Mouse (Mus musculus) mesoderm, embryonic 11.5 days (tissue): ENCODE data around the gene Rab43.

Source experiments
- DNase-seq: peaks from one replicate; pipeline ENCODE4 v3.0.0-alpha.2; 2012; ENCODE audit warnings: low read depth, low spot score

Gene Rab43

DNA sequence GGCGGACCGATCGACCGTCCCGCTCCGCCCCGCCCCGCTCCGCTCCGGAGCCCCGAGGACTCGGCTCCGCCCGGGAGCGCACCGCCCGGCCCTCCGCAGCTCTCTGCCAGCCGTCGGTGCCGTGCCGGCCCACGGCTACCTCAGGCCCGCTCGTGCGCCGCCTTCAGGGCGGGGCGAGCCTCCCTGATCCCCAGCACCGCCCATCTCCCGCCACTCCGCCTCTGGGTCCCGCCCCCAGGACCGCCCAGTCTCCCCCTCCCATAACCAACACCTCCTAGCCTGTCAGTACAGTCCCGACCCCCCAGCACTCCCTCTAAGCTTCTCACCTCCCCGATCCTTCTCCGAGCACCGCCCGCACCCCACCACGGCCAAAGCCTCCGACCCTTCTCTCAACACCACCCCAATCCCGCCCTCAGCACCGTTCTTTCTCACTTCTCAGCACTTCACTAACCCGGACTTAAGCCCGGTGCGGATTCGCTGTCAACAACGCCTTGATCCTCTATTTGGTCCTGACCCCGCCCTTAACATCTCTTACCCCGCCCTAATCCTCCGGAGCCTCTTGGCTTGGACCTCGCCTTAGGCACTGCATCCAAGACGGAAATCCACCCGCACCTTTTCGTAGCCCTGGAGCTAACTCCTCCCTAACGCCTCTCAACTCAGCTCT, at the start of gene Rab43:
Gene Rab43, minus strand, starts transcription at position 490 of the 664 bp plus-strand sequence.
- peak; percentile 87 for DNase-seq

DNA sequence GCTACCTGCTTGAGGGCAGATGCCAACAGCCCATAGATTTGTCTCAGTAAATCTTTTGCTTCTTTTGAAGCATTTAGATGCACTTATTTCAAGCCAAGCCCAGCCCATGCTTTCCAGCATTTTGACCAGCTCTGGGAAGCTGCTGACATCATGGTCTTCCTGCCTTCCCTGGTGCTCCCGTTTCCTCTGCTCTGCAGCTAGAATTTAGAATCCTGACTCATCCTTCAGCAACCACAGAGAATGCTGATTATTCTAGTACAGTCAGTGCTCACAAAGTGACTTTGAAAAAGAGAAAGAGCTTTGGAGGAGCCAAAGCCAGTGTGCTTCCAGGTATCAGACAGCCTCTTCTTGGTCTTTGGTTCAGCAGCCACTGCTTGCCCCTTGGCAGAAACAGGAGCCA, 45.1 kb upstream of the Rab43 start:
- DNase-seq: no peak

DNA sequence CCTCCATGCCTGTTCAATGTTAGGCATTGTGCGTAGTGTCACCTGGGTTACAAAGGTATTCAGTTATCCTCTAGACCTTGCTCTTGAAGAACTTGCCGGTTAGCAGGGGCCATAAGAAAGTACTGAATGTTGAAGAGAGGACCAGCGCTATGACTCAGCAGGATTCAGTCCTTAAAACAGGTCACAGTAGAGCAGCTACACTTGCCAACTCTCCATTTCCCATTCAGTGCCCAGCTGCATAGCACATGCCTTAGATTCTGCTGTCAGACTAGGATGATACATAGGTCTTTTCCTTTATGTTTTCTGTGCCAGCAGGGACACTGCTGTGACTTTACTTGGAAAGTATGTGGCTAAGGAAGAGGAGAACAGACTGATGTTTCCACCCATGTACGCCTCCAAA, 41.5 kb upstream of the Rab43 start:
- no peak for DNase-seq

DNA sequence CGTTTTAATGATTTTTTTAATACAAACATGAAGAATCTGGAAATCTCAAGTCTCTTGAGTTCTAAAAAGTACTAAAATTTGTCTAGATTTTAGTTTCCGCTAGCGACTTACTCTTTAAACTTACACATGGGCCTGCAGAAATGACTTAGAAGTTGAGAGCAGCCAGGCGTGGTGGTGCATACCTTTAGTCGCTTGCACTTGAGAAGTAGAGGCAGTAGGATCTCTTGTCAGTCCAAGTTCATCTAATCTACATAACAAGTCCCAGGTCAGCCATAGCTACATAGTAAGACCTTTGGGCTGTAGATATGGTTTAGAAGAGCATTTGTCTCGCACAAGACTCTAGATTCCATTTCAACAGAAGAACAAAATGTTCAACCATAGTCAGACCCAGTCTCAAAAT, 39.9 kb upstream of the Rab43 start:
- DNase-seq: no peak

DNA sequence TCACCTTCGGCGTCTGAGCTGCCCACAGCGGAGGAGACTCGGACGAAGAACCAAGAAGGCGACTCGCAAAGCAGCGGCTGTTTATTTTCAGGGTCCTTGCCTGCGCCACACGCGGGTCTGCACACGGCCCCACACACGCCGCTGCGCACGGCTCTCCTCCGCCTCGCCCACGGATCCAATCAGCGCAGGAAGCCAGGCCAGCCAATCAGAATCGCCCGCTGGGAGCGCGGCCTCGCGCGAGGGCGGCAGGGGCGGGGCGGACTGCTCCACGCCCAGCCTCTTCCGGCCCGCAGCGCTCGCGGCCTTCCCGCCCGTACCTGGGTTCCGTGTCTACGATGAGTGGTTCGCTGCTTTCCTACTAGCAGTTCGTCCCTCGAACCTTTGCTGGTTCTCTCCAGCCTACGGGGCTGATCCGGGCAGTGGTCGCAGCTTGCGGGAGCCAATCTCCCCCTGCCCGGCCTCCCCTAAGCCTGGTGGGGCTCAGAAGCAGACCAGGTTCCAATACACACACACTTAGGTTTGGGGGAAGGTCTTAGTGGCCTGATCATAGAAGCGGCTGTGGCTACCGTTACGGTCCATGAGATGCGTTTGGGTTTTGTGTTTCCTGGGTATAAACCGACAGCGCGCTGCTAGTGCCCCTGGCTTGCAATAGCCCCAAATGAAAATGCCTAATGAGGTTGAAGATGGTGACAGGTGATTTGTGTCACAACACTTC, 39.1 kb upstream of the Rab43 start, which contains the start of gene Cnbp:
Gene Cnbp, minus strand, starts transcription at position 207 of the 715 bp plus-strand sequence.
- peak; percentile 98 for DNase-seq

DNA sequence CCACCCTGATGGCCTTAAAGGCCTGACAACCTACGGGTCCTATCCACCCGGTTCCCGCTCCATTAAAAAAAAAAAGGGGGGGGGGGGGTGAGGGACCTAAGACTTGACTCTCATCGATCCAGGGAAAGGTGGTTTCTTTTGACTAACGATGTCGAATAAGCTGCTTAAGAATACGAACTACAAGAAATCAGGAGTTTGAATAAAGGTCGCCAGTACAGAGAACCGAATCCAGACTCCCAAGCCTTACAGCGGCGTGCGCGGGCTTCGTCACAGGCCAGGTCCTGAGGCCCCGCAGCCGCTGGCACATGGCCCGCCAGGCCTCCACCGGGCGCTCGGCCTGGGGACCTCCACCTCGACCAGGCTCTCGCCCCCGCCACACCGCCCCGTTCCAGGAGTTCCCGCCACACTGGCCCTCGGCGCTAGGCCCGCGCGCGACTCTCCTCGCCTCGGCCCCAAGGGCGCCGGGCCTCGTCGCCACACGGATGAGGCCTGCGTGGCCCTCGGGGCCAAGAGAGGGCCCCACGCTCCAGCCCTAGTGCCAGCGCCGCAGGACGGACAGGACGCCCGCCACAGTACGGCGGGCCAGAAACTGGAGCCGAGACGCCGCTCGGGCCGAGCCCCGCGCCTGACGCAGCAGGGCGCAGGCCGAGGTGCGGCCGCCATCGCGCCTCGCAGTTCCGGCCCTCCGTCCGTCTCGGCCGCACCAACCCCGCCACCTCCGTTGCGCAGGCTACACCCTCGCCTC, 38.4 kb upstream of the Rab43 start:
- peak; percentile 31 for DNase-seq

DNA sequence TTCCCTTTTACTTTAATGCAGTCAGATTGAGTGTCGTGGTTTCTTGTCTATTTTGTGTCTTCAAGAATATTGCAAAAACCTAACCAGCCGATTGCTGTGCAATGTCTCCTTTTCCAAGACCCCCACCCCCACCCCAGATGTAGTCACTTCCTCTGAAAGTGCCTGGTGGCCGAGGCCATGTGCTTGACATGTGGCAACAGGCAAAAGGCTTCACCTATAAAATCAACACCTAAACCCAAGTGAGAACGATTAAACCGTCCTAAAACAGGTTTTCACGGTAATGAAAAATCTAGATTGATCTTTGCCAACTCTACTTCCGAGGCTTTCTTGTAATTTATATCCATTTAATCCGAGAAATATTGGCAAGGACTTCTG, 37.8 kb upstream of the Rab43 start:
- DNase-seq: peak; percentile 69

DNA sequence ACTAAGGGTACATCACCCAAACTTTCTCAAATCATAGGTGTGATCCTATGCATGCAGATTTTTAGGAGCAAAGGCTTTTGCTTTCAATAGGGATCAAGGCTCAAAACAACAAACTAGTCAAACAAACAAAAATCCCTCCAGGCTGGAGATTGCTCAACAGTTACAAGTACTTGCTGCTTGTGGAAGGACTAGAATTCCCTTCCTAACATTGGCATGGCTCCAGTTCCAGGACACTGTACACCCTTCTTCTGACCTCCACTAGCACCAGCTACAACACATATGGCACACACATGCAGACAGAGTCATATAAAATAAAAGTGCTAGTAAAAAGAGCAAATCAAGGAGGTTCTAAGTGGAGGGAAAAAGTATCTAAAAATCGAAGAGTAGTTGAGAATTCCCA, 34.8 kb upstream of the Rab43 start:
- no peak for DNase-seq

DNA sequence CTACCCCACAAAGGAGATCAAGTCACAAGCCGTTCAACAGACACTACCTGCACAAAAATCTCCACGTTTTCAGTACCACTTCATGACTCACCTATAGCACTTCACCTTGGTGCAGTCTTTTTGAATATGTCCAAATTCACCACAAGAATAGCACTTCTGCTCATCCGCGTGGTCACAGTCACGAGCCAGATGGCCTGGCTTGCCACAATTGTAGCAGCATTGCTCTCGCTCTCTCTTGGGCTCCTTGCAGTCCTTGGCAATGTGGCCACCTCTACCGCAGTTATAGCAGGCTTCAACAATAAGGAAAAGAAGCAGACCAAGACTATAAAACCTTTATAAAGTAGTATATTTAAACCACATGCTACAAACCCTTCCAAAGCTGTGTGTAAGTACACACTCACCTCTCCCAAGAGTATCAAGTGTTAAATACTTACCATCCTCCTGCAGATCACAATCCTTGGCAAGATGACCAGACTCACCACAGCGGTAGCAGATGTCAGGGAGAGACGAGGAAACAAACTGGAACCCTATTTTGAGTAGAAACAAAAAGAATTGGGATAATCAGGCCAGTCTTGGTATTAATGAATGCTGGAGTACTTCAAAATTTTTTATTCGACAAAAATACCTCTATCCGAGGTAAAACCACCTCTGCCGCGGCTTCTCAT, 33.2 kb upstream of the Rab43 start:
- no peak for DNase-seq

DNA sequence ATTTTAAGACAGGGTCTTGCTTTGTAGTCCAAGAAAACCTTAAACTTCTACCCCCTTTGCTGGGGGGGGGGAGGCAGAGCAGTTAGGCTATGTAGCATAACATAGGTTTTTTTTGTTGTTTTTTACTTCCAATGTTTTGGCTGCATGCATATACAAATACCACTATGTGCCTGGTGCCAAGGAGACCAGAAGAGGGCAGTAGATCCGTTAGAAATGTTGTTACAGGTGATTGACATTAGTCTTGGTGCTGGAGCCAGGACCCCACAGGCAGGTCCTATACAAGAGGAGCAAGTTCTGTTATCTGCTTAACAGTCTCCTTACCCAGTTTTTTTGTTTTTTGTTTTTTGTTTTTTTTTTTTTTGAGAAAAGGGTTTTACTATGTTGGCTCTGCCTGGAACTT, 30.3 kb upstream of the Rab43 start:
- DNase-seq: no peak

DNA sequence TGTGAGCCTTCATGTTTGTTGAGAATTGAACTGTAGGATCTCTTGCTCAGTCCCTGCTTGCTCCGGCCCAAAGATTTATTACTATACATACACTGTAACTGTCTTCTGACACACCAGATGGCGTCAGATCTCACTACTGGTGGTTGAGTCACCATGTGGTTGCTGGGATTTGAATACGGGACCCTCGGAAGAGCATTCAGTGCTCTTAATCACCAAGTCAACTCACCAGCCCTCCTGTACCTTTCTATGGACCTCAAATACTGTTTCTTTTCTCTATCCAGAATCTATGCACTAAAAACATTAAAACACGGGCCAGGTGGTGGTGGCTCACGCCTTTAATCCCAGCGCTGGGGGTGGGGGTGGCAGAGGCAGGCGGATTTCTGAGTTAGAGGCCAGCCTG, 29.7 kb upstream of the Rab43 start:
- DNase-seq: no peak

DNA sequence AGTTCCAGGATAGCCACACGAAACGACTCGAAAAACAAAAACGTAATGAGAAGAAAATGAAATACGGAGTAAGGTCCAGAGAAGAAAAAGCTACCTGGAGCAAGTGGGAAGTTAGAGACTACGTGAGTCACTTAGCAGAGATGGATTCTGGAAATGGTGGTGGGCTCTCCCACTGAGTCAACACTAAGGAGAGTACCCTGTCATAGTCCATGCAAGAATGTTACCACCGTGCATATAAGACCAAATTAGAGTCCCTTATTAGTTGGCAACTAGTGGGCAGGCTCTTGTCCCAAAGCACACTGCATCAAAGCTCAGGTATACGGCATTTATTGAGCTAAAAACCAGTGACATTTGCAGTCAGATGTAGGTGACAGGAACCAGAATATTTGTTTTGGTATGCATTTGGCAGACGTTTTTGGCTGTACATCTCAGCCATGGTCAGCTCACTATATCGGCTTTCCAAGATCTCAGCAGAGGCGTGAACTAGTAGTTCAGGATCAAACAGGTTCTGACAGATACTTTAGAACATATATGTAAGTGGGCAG, 27.9 kb upstream of the Rab43 start:
- no peak for DNase-seq

DNA sequence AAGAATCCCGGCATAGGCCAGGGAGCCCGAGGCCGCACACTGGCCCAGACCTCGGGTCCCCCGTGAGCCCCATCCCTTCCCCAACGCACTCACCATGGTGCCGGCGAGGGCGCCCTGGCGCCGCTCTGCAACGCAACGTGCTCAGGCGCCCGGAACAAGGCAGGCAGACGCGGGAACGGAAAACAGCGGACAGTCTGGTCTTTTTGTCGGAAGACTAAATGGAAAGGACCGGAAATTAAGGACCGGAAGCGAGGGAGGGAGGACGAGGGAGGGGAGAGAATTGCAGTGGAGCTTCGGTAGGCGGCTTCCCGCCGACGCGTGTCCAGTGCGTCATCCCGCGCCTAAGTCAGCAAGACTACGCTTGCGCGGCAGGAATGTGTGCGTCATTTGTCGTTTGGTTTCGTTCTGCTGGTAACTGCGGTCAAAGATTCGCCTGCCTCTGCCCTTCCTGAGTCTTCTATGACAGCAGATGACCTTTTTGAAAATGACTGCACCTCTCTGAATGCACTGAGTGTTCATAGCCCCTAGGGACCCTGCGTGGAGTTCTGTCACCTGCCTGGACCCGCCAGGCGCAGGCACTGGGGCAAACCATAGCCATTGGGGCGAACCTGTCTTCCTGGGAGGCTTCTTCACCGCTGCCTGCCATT, 26.7 kb upstream of the Rab43 start, which contains the start of gene Isy1:
Gene Isy1, minus strand, starts transcription at position 248 of the 647 bp plus-strand sequence.
- DNase-seq: peak; percentile 98

DNA sequence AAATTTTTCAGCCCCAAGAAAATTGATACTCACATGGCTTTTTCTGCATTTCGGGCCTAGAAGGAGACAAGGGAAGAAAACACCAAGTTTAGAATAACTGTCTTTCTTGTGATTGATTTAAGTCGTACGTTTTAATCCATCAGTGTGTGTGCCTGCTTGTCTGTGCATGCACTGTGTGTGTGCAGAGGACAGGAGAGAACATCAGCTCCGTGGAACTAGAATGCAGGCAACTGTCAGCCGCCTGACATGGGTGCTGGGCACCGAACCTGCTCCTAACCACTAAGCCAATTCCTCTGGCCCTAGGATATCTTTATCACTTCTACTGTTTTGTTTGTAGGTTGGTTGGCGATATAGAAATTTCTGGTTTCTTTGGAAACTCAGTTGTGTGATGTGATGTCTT, 23.7 kb upstream of the Rab43 start, which contains the start of gene Gm45140:
Gene Gm45140, minus strand, starts transcription at position 101 of the 400 bp plus-strand sequence.
- no peak for DNase-seq

DNA sequence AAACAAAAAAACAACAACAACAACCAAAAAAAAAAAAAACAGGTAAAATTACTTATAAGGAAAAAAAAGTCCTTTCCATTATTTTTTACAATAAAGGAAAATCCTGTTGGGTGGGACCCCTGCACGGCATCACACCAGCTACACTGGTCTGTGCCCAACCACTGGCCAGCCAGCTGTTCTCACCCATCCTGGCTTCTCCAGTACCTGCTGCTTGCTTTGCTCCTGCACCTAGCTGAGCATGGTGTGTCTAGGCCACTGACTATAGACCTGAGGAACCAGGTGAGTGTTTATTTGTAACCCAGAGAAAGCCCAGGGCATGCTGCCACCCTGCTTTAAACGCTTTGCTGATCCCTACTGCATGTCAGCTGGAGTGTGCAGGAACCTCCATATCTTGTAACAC, 8.4 kb upstream of the Rab43 start:
- DNase-seq: no peak

DNA sequence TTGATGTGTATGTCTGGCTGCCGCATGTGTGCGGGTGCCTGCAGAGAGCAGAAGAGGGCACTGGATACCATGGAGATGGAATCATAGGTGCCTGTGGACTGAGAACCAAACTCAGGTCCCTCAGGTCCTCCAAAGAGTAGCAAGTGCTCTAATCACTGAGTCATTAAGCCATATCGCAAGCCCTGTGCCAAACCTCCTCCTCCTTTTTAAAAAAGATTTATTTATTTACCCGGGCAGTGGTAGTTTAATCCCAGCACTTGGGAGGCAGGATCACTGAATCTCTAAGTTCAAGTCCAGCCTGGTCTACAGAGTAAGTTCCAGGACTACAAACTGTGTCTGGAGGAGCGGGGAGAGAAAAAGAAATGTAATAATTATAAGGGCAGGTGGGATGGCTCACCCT, 2.5 kb upstream of the Rab43 start:
- no peak for DNase-seq

DNA sequence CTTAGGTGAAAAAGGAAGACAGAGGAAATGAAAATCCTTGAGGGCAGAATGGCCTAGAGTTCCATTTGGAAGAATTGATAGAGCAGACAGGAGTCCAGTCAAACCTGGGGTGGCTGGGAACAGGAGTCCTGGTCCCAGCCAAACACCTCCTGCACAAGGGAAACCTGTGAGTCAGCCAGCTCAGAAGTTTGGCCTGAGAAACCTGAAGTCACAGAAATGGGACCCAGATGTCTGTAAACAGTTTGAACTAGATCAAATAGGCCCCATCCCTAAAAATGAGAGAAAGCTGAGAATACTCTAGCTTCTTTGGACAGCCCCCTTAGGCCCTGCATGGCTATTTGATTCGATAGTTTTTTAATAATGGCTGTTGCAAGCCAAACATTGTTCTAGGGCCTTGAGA, 692 bp upstream of the Rab43 start:
- DNase-seq: no peak

DNA sequence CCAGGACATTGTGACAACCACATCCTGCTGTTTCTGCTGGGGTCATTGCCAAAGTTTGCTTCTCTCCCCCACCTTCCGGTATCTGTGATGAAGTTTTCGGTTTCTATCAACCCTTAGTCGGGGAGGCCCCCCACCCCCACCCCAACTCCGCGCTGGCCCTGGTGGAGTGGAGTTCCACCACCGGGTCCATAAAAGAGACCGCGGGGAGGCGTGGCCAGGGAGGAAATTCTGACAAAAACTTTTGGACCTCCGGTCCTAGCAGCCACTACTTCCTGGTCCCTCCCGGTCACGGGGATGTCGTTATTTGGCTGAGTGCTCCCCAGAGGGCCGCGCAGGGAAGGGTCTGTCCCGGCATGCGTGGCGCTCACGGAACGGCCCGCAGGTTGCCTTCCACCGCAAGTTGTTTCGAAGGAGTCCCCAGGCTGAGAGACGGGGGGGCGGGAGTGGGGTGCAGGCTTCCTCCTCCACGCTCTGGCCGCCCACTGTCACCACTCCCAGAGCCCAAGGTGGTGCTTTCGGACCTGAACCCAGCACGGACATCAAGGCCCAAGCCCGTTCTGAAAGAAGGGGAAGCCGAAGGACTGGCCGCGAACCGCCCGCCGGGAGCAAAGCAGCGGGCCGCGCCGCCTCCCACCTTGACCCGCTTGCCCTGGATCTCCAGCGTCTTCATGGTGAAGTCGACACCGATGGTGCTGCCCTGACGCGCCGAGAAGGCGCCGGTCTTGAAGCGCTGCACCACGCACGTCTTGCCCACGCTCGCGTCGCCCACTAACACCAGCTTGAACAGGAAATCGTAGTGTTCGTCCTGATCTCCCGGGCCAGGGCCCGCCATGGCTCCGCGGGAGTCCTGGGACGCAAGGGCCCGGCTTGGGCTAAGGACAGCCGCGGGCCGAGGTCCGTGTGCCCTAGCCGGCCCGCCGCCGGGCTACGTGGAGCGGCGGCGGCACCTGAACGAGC, 973 bp downstream of the Rab43 start:
- DNase-seq: peak; percentile 49

DNA sequence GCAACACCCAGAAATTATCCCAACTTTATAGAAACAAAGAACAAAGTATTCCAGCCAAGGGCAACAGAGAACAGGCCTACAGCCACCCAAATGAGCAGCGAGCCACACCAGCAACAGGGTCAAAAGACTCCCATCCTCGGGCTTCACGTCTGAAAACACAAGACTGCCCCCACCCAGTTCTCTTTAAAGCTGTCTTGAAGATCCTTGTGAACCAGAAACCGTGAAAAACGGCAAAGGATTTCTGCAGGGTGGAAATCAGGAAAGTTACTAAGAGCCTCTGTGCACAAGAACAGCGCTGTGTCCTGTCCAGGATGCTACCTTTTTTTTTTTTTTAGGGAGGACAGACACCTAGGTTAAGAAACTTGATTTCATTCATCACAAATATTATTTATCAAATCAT, 1.7 kb downstream of the Rab43 start:
- DNase-seq: no peak

DNA sequence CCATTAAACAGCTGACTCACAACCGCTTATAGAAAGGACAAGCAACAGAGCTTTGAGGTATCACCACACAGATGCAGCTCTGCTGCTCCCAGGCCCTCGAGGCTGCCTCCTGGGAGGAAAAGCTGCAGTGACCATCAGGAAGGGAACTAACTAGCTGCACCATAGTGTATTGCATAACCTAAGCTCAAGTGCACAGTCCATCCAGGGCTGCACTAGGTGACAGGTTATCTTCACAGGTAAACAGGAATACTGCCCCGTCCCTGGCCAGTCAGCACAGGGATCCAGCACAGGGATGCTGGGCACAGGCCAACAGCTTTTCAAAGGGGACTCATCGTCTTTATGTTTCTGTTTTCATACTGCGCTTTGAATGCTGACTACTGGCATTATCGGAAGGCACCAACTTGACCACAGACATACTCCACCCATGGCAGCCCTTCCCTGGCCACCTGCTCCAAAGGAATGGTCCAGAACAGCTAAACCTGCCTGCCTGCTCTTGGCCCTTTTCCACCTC, 2.3 kb downstream of the Rab43 start:
- no peak for DNase-seq
